Mouse (Mus musculus): ENCODE data around the gene Ptprg.

DNA sequence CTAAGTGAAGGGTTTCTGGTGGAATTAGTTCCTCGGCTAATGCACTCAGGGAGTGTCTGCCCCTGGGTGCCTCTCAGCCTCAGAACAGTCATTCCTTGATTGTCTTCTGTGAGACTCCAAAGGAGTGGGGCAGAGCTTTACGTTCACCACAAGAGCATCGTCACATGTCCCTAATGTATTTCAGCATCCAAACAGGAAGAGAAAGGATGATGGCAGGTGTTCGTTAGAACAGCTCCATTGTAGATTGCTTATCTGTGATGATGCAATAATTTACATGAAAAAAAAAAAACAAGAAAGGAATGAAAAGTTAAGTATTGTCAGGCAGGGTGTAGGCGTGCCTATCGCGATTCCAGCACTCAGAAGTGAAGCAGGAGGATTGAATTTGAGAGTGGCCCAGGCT, 84.3 kb downstream of the Ptprg start:
- no peak for TF ChIP-seq CTCF (IDR thresholded peaks at IDR 0.05; ENCODE audit: low read depth)
- no peak for TF ChIP-seq EP300 (IDR thresholded peaks at IDR 0.05; ENCODE audit: low read depth)
